Mouse (Mus musculus): ENCODE measurements at regions not wholly inside any gene's neighbourhood (a gene's known extent, or its start where the extent isn't known, plus 50 kb on each side); places are given as distances from the start of the nearest gene placed in this dataset.

- Histone ChIP-seq H3K27ac (no peak overlapping the region), H3K27me3 (no peaks in the 10 kb centered on the region), H3K4me1 (no peaks in the 10 kb centered on the region), H3K4me3 (no peak overlapping the region), H3K9ac (no peak overlapping the region), H3K4me2 (no peak overlapping the region), H3K36me3 (no peaks in the 10 kb centered on the region), H3K9me3 (no peaks in the 10 kb centered on the region)
- no peak for ATAC-seq (ENCODE audit: insufficient number of reproducible peaks, insufficient read depth, low FRiP score, low TSS enrichment, low read depth)
- WGBS: 81% methylated on average over 5 of the region's 5 CpGs
Measured at GRCm38 (mm10) chr3:9200156-9200555, 409.7 kb downstream of the Zfp704 start.

DNA sequence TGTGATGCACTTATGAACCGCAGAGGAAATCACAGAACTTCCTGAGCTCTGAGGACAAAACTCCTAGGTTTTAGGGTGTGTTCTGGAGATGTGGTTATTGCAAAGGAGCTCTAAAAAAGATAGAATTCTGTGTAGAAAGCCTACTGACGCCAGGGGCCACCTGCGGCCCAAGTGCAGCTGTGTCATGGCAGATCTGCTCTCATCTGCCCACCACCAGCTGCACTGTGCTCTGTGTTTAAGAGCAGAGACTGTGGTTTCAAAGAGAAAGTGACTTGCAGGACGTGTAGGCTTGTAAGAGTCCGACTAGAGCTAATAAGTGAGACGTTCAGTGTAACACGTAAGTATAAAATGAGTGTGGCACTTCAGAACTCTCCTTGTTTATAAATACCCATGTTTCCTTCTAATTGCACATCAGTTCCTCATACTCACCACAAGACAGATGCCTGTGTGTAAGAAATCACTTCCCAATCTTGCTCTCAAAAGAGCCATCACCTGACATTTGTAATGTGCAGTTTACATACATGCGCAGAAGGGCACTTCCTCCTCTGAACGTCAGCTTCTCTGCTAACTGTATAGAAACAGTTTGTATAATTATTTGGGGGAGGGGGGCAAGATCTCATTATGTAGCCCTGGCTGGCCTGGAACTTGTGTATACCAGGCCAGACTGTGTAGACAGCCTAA, 411.1 kb downstream of the Zfp704 start:
- Histone ChIP-seq H3K4me2 (no peak overlapping the region), H3K4me1 (no peaks in the 10 kb centered on the region), H3K9me3 (no peaks in the 10 kb centered on the region), H3K36me3 (no peaks in the 10 kb centered on the region), H3K9ac (no peak overlapping the region), H3K4me3 (no peak overlapping the region), H3K27ac (no peak overlapping the region), H3K27me3 (no peaks in the 10 kb centered on the region)
- 80% methylated on average over 9 of the region's 9 CpGs for WGBS
- ATAC-seq (ENCODE audit: insufficient number of reproducible peaks, insufficient read depth, low FRiP score, low TSS enrichment, low read depth): no peak

GRCm38 (mm10) chr3:9195781-9196180, 414.1 kb downstream of the Zfp704 start:
- no peak overlapping the region for H3K9ac ChIP-seq
- H3K27ac ChIP-seq: no peak overlapping the region
- no peaks in the 10 kb centered on the region for H3K9me3 ChIP-seq
- H3K4me1 ChIP-seq: no peaks in the 10 kb centered on the region
- no peak overlapping the region for H3K4me2 ChIP-seq
- no peak for ATAC-seq (ENCODE audit: insufficient number of reproducible peaks, insufficient read depth, low FRiP score, low TSS enrichment, low read depth)
- 81% methylated on average over 8 of the region's 8 CpGs for WGBS
- no peaks in the 10 kb centered on the region for H3K36me3 ChIP-seq
- no peak overlapping the region for H3K4me3 ChIP-seq
- H3K27me3 ChIP-seq: no peaks in the 10 kb centered on the region

DNA sequence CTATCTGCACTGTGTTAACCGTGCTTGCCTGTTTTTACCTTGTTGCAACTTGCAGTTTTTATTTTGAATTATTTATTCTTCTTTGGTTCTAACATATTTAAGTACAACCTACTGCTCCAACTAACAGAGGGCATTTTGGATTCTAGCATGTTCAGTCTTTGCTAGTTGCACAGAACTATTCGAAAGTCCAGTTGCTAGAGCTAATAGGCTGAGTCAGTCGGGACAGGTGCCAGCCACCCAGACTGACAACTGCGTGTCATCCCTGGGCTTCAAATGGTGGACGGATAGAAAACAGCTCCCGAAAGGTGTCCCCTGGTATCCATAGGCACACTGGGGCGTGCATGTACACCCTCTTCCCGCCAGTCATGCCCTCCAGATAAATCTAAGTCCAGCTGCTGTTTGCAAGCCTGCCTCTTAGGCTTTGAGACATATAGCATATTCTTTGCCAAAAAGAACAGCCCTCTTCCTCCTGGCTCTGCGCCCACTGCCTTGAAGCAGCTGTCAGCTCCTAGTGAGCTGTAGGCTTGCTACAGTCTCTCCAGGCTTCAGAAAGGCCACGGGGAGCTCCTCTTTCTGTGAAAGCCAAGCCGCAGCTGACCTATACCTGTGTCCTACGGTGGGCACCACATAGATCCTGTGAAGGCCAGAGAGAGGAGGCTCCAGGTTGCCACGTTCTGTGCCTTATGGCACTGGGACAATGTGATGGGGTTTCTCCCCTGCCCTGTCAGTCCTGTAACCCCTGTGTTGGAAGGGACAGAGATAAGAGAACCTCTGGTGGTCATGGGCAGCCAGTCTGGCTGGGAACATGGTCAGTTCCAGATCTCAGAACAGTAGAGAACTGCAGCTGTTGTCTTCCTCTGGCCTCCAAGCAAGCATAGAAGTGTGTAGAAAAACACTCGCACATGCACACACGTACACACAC, 420.3 kb downstream of the Zfp704 start:
- H3K27me3 ChIP-seq: no peaks in the 10 kb centered on the region
- no peaks in the 10 kb centered on the region for H3K36me3 ChIP-seq
- H3K27ac ChIP-seq: no peak overlapping the region
- ATAC-seq (ENCODE audit: insufficient number of reproducible peaks, insufficient read depth, low FRiP score, low TSS enrichment, low read depth): no peak
- H3K4me2 ChIP-seq: no peak overlapping the region
- 83% methylated on average over 15 of the region's 15 CpGs for WGBS
- no peak overlapping the region for H3K9ac ChIP-seq
- 0 out of 2 replicates have a peak, but pooled peaks cover 7% of the 10 kb centered on the region for H3K4me1 ChIP-seq
- H3K4me3 ChIP-seq: no peak overlapping the region
- no peaks in the 10 kb centered on the region for H3K9me3 ChIP-seq

DNA sequence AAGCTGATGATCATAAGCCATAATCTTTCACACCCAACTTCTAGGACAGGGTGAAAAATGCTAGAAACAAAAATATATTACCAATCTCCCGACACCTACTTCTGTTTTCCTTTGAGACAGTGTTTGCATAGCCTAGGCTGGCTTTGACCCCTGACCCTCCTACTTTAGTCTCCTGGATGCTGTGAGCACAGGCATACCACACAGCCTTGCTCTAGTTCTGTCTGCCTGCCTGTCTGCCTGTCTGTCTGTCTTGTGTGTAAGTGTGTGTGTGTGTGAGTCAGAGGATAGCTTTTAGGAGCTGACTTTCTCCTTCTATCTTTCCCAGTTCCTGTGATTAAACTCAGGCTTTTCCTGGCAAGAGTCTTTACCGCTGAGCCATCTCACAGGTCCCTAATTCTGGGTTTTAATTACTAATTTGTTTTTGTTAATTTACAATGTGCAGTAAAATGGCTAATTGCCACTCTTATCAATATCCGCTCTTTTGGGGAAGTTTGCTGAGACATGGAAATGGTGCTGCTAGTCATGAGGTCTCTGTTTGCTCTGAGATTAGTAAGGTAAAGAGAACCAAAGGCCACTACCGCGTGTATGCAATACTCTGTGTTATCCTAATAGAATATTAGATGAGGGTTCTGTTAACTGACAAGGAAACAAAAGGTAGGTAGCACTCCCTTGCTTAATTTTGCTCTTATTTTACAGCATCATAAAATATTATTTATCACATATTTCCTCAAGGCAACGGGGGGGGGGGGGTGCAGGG, 423.3 kb downstream of the Zfp704 start:
- Histone ChIP-seq H3K9ac (no peak overlapping the region), H3K4me1 (0 out of 2 replicates have a peak, but pooled peaks cover 7% of the 10 kb centered on the region), H3K9me3 (no peaks in the 10 kb centered on the region), H3K36me3 (no peaks in the 10 kb centered on the region), H3K4me2 (no peak overlapping the region), H3K4me3 (no peak overlapping the region), H3K27me3 (no peaks in the 10 kb centered on the region), H3K27ac (no peak overlapping the region)
- WGBS: 87% methylated on average over 6 of the region's 6 CpGs
- ATAC-seq (ENCODE audit: insufficient number of reproducible peaks, insufficient read depth, low FRiP score, low TSS enrichment, low read depth): no peak

DNA sequence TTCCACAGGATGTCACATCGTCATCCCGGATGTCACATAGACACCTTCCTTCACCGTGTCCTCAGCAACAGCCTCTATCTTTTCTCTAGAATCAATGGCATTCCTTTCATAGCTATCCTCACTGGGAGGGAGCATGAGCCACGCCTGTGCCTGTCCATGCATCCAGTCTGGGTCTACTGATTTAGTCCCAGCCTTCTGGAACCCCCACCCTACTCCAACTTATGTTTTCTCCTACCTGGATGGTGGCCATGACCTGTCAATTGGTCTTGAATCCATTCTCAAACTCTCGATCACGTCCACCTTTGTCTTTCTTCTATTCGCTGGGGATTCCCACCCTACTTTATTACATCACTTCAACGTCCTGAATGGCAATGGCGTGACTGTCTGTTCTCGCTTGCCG, 428.3 kb downstream of the Zfp704 start:
- H3K9me3 ChIP-seq: no peaks in the 10 kb centered on the region
- no peaks in the 10 kb centered on the region for H3K27me3 ChIP-seq
- H3K4me3 ChIP-seq: no peak overlapping the region
- ATAC-seq (ENCODE audit: insufficient number of reproducible peaks, insufficient read depth, low FRiP score, low TSS enrichment, low read depth): no peak
- H3K4me1 ChIP-seq: peaks cover 13% of the 10 kb centered on the region; the same call in 1 of the 2 replicates
- no peak overlapping the region for H3K4me2 ChIP-seq
- H3K27ac ChIP-seq: no peak overlapping the region
- 90% methylated on average over 11 of the region's 11 CpGs for WGBS
- H3K36me3 ChIP-seq: no peaks in the 10 kb centered on the region
- H3K9ac ChIP-seq: no peak overlapping the region

GRCm38 (mm10) chr3:9179641-9180040, 430.2 kb downstream of the Zfp704 start:
- no peak overlapping the region for H3K9ac ChIP-seq
- no peak overlapping the region for H3K4me3 ChIP-seq
- WGBS: 31% methylated on average over 6 of the region's 6 CpGs
- no peak overlapping the region for H3K4me2 ChIP-seq
- peaks cover 13% of the 10 kb centered on the region; the same call in 1 of the 2 replicates for H3K4me1 ChIP-seq
- H3K9me3 ChIP-seq: no peaks in the 10 kb centered on the region
- H3K36me3 ChIP-seq: no peaks in the 10 kb centered on the region
- no peaks in the 10 kb centered on the region for H3K27me3 ChIP-seq
- ATAC-seq (ENCODE audit: insufficient number of reproducible peaks, insufficient read depth, low FRiP score, low TSS enrichment, low read depth): no peak; the same call in 1 of the 2 replicates
- H3K27ac ChIP-seq: peak overlapping the region; percentile 68

- 0 out of 2 replicates have a peak, but pooled peaks cover 3% of the 10 kb centered on the region for H3K27me3 ChIP-seq
- H3K4me1 ChIP-seq: peaks cover 11% of the 10 kb centered on the region
- ATAC-seq (ENCODE audit: insufficient number of reproducible peaks, insufficient read depth, low FRiP score, low TSS enrichment, low read depth): no peak
- 0 out of 2 replicates have a peak overlapping the region, but pooled peaks have one; percentile 13 for H3K27ac ChIP-seq
- no peak overlapping the region for H3K9ac ChIP-seq
- WGBS: 64% methylated on average over 2 of the region's 2 CpGs
- no peak overlapping the region for H3K4me3 ChIP-seq
- H3K36me3 ChIP-seq: no peaks in the 10 kb centered on the region
- no peaks in the 10 kb centered on the region for H3K9me3 ChIP-seq
- no peak overlapping the region for H3K4me2 ChIP-seq
Measured at GRCm38 (mm10) chr3:9174517-9174832, 435.4 kb downstream of the Zfp704 start.

DNA sequence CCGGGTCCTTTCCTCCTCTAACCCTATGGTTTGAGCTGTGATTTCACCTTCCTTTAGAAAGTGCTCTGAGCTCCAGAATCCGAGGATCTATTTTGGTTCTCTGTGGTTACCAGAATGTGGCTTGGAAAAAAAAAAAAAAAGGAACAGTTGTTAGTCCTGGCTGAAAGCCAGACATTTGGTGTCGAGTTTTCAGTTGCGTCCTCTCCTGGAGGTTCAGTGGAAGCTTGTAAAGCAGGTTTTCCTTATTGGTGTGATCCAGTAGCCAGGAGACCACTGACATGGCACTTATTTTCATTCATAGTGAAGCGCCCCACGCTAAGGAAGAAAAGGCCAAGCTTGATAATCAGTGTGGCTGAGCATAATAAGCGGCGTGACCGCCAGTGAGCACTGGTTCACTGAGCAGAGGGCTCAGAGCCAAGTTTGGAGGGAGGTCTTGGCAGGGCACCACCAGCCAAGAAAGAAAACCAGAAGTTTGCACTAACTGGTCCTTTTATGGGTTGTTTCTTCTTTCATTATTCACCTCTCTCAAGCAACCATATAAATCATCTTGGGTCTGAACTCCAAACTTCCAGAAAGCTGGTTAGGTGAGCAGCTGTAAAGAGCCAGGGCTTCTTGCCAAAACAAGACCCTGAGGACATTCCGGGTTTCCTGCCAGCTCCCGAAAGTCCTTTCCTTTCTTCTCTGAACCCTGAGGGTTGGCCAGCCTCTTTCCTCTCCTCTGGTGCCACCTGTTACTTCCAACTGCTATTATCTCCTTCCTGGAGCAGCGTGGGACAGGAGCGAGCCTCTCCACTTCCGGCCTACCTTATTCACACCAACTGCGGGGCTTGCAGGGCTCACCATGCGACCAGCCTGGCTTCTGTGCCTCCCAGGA, 436.0 kb downstream of the Zfp704 start:
- H3K27me3 ChIP-seq: 0 out of 2 replicates have a peak, but pooled peaks cover 3% of the 10 kb centered on the region
- peak overlapping the region; percentile 35 for H3K4me2 ChIP-seq
- no peak overlapping the region for H3K9ac ChIP-seq
- no peak overlapping the region for H3K4me3 ChIP-seq
- 36% methylated on average over 16 of the region's 16 CpGs for WGBS
- ATAC-seq (ENCODE audit: insufficient number of reproducible peaks, insufficient read depth, low FRiP score, low TSS enrichment, low read depth): peak; percentile 81
- H3K9me3 ChIP-seq: no peaks in the 10 kb centered on the region
- H3K4me1 ChIP-seq: peaks cover 9% of the 10 kb centered on the region
- H3K27ac ChIP-seq: peak overlapping the region; percentile 13; the same call in 1 of the 2 replicates
- no peaks in the 10 kb centered on the region for H3K36me3 ChIP-seq

DNA sequence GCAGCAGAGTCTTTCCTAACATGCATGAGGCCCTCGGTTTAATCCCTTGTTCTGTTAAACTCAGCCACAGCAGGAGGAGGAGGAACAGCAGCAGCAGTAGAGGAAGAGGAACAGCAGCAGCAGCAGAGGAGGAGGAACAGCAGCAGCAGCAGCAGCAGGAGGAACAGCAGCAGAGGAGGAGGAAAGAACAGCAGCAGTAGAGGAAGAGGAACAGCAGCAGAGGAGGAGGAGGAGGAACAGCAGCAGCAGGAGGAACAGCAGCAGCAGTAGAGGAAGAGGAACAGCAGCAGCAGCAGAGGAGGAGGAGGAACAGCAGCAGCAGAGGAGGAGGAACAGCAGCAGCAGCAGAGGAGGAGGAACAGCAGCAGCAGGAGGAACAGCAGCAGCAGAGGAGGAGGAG, 437.9 kb downstream of the Zfp704 start:
- WGBS: 46% methylated on average over 1 of the region's 1 CpGs
- ATAC-seq (ENCODE audit: insufficient number of reproducible peaks, insufficient read depth, low FRiP score, low TSS enrichment, low read depth): no peak
- H3K9ac ChIP-seq: no peak overlapping the region

DNA sequence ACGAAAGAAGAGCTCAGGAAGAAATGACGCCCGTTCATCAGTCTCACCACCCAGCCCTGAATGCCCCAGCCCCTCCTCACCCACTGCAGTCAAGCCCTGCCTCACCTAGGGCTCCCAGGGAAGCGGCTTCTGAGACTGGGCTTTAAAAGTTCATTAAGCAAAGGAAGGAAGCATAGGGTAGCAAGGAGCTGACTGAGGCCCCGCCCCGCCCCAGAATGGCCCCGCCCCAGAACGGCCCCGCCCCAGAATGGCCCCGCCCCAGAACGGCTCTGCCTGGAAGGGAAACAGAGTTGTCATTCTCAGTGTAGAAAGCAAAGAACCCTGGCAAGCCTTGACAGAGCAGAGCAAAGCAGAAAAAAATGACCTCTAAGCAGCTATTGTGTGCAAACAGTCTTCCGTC, 440.9 kb downstream of the Zfp704 start:
- H3K4me1 ChIP-seq: peaks cover 6% of the 10 kb centered on the region
- WGBS: 69% methylated on average over 12 of the region's 12 CpGs
- H3K27ac ChIP-seq: no peak overlapping the region
- H3K36me3 ChIP-seq: no peaks in the 10 kb centered on the region
- 0 out of 2 replicates have a peak, but pooled peaks cover 3% of the 10 kb centered on the region for H3K27me3 ChIP-seq
- H3K4me2 ChIP-seq: no peak overlapping the region
- no peak overlapping the region for H3K4me3 ChIP-seq
- no peaks in the 10 kb centered on the region for H3K9me3 ChIP-seq
- H3K9ac ChIP-seq: no peak overlapping the region
- ATAC-seq (ENCODE audit: insufficient number of reproducible peaks, insufficient read depth, low FRiP score, low TSS enrichment, low read depth): no peak

More for the DNA sequence above, 437.9 kb downstream of the Zfp704 start:
- H3K27ac ChIP-seq: no peak overlapping the region
- H3K36me3 ChIP-seq: no peaks in the 10 kb centered on the region
- H3K4me2 ChIP-seq: no peak overlapping the region
- 0 out of 2 replicates have a peak, but pooled peaks cover 3% of the 10 kb centered on the region for H3K27me3 ChIP-seq
- H3K4me1 ChIP-seq: peaks cover 9% of the 10 kb centered on the region
- H3K9me3 ChIP-seq: no peaks in the 10 kb centered on the region
- no peak overlapping the region for H3K4me3 ChIP-seq

All from embryonic facial prominence, embryonic 13.5 days (tissue).